8 mouse cellular contexts compared by ENCODE assay signal in the genomic region with DNA sequence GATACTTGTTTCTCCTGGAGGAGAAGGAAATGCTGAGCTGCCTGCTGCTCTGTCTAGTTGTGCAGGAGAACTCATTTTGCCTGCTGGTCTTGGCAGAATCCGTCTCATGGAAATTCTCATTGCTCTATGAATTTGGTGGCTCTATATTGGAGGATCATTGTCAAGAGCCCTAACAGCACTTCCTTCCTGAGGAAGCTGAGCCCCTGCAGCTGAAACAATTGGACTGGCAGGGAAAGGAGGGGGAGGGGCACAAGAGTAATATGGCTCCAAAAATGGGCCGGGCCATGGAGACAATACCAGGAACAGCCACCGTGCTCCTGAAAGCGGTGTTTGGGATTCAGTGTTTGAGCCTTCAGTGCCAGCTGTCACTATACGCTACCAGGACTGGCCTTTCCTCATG. TPM values are rescaled to one million over a fixed set of nuclear protein-coding genes. Genes with fewer than 3 reads are reported as not detected.
DNase-seq lines count a peak whose midpoint lies in the region; ATAC-seq and TF ChIP-seq lines count a peak whose summit lies in the region.

No protein-coding gene starts in this region.

- intact Hi-C loops in left cerebral cortex, postnatal 14 days (cut with DNase I) = loop anchor here (10.0 kb wide), 3 partner anchors 139 to 399 kb away; partner anchors contain the start of genes Adar and Pmvk

- no peaks in the 10 kb centered on the region for H3K36me3 ChIP-seq in intestine, postnatal 0 days (ENCODE audit: control insufficient read depth, insufficient read depth)
- H3K36me3 ChIP-seq in liver, postnatal 0 days (replicated peaks; ENCODE audit: insufficient read depth, low read length) = no peaks in the 10 kb centered on the region

- H3K9ac ChIP-seq in intestine, postnatal 0 days (ENCODE audit: low read depth, low read length) = no peak overlapping the region
- H3K9ac ChIP-seq in liver, postnatal 0 days (replicated peaks) = no peak overlapping the region

- no peak overlapping the region for H3K27ac ChIP-seq in intestine, postnatal 0 days (ENCODE audit: low read depth, low read length)
- H3K27ac ChIP-seq in liver, postnatal 0 days (ENCODE audit: low read depth) = no peak overlapping the region

- TF ChIP-seq CTCF in intestine, postnatal 0 days (IDR thresholded peaks at IDR 0.05; ENCODE audit: low read depth) = peak; percentile 13; the same call in 1 of the 2 replicates
- TF ChIP-seq CTCF in liver, postnatal 0 days (IDR thresholded peaks at IDR 0.05; ENCODE audit: low read depth) = no peak

- no peaks in the 10 kb centered on the region for H3K4me1 ChIP-seq in intestine, postnatal 0 days (replicated peaks; ENCODE audit: control insufficient read depth, insufficient read depth, low read length)
- no peaks in the 10 kb centered on the region for H3K4me1 ChIP-seq in liver, postnatal 0 days (ENCODE audit: insufficient read depth)

- WGBS in intestine, postnatal 0 days = 65% methylated on average over 5 of the region's 5 CpGs
- WGBS in liver, postnatal 0 days (ENCODE audit: insufficient replicate concordance) = 43% methylated on average over 5 of the region's 5 CpGs

- peak; percentile 26; the same call in 1 of the 2 replicates for TF ChIP-seq EP300 in liver, postnatal 0 days (IDR thresholded peaks at IDR 0.05; ENCODE audit: low read depth)

- DNase-seq in adrenal gland, adult 8-10 months = peak; percentile 45
- DNase-seq in adrenal gland, postnatal 25 days = no peak
- peak; percentile 47 for DNase-seq in embryo, embryonic 10.5 days (ENCODE audit: low spot score)
- no peak for DNase-seq in liver, postnatal 0 days
- no peak for DNase-seq in urinary bladder, postnatal 14 days (ENCODE audit: low spot score)
- no peak for DNase-seq in left cerebral cortex, adult 11 months (ENCODE audit: low spot score)
- DNase-seq in left cerebral cortex, postnatal 14 days (ENCODE audit: low spot score in 2 of 2) = no peak

- no peak overlapping the region for H3K4me3 ChIP-seq in intestine, postnatal 0 days (ENCODE audit: low read depth, low read length)
- no peak overlapping the region for H3K4me3 ChIP-seq in liver, postnatal 0 days (ENCODE audit: low read depth, low read length)

- H3K4me2 ChIP-seq in intestine, postnatal 0 days (replicated peaks; ENCODE audit: low read depth) = no peak overlapping the region
- no peak overlapping the region for H3K4me2 ChIP-seq in liver, postnatal 0 days (ENCODE audit: low read depth, low read length)

- no peak for ATAC-seq in intestine, postnatal 0 days
- ATAC-seq in liver, postnatal 0 days = peak; percentile 45; the same call in 1 of the 2 replicates

- no peaks in the 10 kb centered on the region for H3K9me3 ChIP-seq in intestine, postnatal 0 days (ENCODE audit: control insufficient read depth)
- no peaks in the 10 kb centered on the region for H3K9me3 ChIP-seq in liver, postnatal 0 days (ENCODE audit: low read length)

- no peaks in the 10 kb centered on the region for H3K27me3 ChIP-seq in intestine, postnatal 0 days (replicated peaks; ENCODE audit: control insufficient read depth, insufficient read depth, low read length)
- H3K27me3 ChIP-seq in liver, postnatal 0 days (ENCODE audit: insufficient read depth, low read length) = no peaks in the 10 kb centered on the region

RNA-seq across cellular contexts. Expression of gene She, which starts 22.6 kb away (rescaled TPM):
- total RNA-seq in adrenal gland, adult 8-10 months (2022) = 10 to 100 TPM in 2 of 4 experiments, 1 to 10 TPM in 2; 5.6 to 11.6 (median 10.1) TPM
- total RNA-seq in adrenal gland, postnatal 25 days (2021) = 9.0 and 10.1 TPM in 2 replicates
- polyA plus RNA-seq in intestine, postnatal 0 days (2015; fragmentation: Nextera tagmentation; extraction: Ambion mirVana) = 1.6 and 1.8 TPM in 2 replicates
- 0.92 and 1.00 TPM in 2 replicates for polyA plus RNA-seq in liver, postnatal 0 days (2015; fragmentation: Nextera tagmentation; extraction: Ambion mirVana)
- total RNA-seq in left cerebral cortex, postnatal 14 days (2021) = 1 to 10 TPM; 3.6 to 3.7 TPM

RNA-seq across cellular contexts. Expression of gene Il6ra, which starts 59.2 kb away (rescaled TPM):
- total RNA-seq in adrenal gland, adult 8-10 months (2022) = 10 to 100 TPM in 2 of 4 experiments, 1 to 10 TPM in 2; 6.7 to 13.4 (median 10.1) TPM
- 4.9 and 5.2 TPM in 2 replicates for total RNA-seq in adrenal gland, postnatal 25 days (2021)
- 2.8 and 3.2 TPM in 2 replicates for polyA plus RNA-seq in intestine, postnatal 0 days (2015; fragmentation: Nextera tagmentation; extraction: Ambion mirVana)
- 10.2 and 11.8 TPM in 2 replicates for polyA plus RNA-seq in liver, postnatal 0 days (2015; fragmentation: Nextera tagmentation; extraction: Ambion mirVana)
- 1 to 10 TPM; 3.6 to 4.7 TPM for total RNA-seq in left cerebral cortex, postnatal 14 days (2021)

Comparison
In these comparisons a context has a peak if more than half of its experiments do, and no peak if none do; other contexts are left out.
1. DNase-seq: peak in adrenal gland, adult 8-10 months (single experiment) and embryo, embryonic 10.5 days (single experiment); none in adrenal gland, postnatal 25 days (single experiment), liver, postnatal 0 days (single experiment), urinary bladder, postnatal 14 days (single experiment), left cerebral cortex, adult 11 months (single experiment) and left cerebral cortex, postnatal 14 days (0 of 2).